ENCODE assay signal across 9 mouse cellular contexts in genomic region chr1:87829621-87830211, GRCm38 (mm10). TPM values are rescaled to one million over a fixed set of nuclear protein-coding genes. Genes with fewer than 3 reads are reported as not detected.
A peak's percentile ranks its signal among the peaks of the same experiment; 100 is the strongest.
DNase-seq lines count a peak whose midpoint lies in the region; ATAC-seq and TF ChIP-seq lines count a peak whose summit lies in the region.
"Had no signal": no experiment of that assay in that cellular context is flagged by ENCODE, and none has a peak within 500 bp of the region (broad histone marks: within the 10 kb centered on the region; RNA-seq: fewer than 3 reads in every experiment).

No protein-coding gene starts in this region.

- no peak overlapping the region for H3K4me3 ChIP-seq in spleen, adult 2 months (ENCODE audit: extremely low read depth, insufficient read depth, insufficient read length)
- H3K4me3 ChIP-seq in limb, embryonic 14.5 days (replicated peaks; ENCODE audit: low read length), result no peak overlapping the region
- H3K4me3 ChIP-seq in midbrain, embryonic 11.5 days (ENCODE audit: low read depth, low read length), result no peak overlapping the region
- H3K4me3 ChIP-seq: megakaryocyte, embryonic 14.5 days had no signal

- H3K4me2 ChIP-seq in limb, embryonic 14.5 days (replicated peaks; ENCODE audit: low read depth, low read length, severe bottlenecking), result no peak overlapping the region
- no peak overlapping the region for H3K4me2 ChIP-seq in midbrain, embryonic 11.5 days

- H3K27me3 ChIP-seq in spleen, adult 2 months (ENCODE audit: control insufficient read depth, insufficient read depth, low read length), result no peaks in the 10 kb centered on the region
- no peaks in the 10 kb centered on the region for H3K27me3 ChIP-seq in limb, embryonic 14.5 days (ENCODE audit: control insufficient read depth, insufficient read depth, low read length)
- no peaks in the 10 kb centered on the region for H3K27me3 ChIP-seq in midbrain, embryonic 11.5 days (ENCODE audit: control insufficient read depth, insufficient read depth, low read length)
- H3K27me3 ChIP-seq: megakaryocyte, embryonic 14.5 days had no signal

- H3K4me1 ChIP-seq in spleen, adult 2 months (ENCODE audit: control insufficient read depth, insufficient read depth, insufficient read length), result peaks cover 14% of the 10 kb centered on the region
- peaks cover 3% of the 10 kb centered on the region; the same call in 1 of the 2 replicates for H3K4me1 ChIP-seq in limb, embryonic 14.5 days (ENCODE audit: control insufficient read depth, insufficient read depth, low read length)
- H3K4me1 ChIP-seq in midbrain, embryonic 11.5 days (ENCODE audit: control insufficient read depth, insufficient read depth, low read length), result peaks cover 4% of the 10 kb centered on the region; the same call in 1 of the 2 replicates

- no peaks in the 10 kb centered on the region for H3K9me3 ChIP-seq in limb, embryonic 14.5 days (ENCODE audit: control insufficient read depth, low read length)
- no peaks in the 10 kb centered on the region for H3K9me3 ChIP-seq in midbrain, embryonic 11.5 days (ENCODE audit: control insufficient read depth, low read length)
- H3K9me3 ChIP-seq: megakaryocyte, embryonic 14.5 days had no signal

- H3K36me3 ChIP-seq in spleen, adult 2 months (ENCODE audit: control insufficient read depth, insufficient read depth, low read length), result no peaks in the 10 kb centered on the region
- no peaks in the 10 kb centered on the region for H3K36me3 ChIP-seq in limb, embryonic 14.5 days (ENCODE audit: control insufficient read depth, insufficient read depth, low read length)
- H3K36me3 ChIP-seq in midbrain, embryonic 11.5 days (ENCODE audit: control insufficient read depth, insufficient read depth, low read length), result no peaks in the 10 kb centered on the region

- intact Hi-C loops in heart, postnatal 25 days (cut with DNase I), result no loop called here

- H3K9ac ChIP-seq in limb, embryonic 14.5 days (ENCODE audit: low read depth, low read length, severe bottlenecking), result no peak overlapping the region
- no peak overlapping the region for H3K9ac ChIP-seq in midbrain, embryonic 11.5 days (ENCODE audit: low read length)

- peak; percentile 5 for TF ChIP-seq POLR2A in spleen, adult 2 months (IDR thresholded peaks at IDR 0.05; ENCODE audit: low read depth, low read length)
- no peak for TF ChIP-seq POLR2A in limb, embryonic 14.5 days (IDR thresholded peaks at IDR 0.05; ENCODE audit: borderline replicate concordance, extremely low read depth, insufficient read depth, insufficient read length)

- H3K27ac ChIP-seq in spleen, adult 2 months (ENCODE audit: insufficient read depth, low read length), result peak overlapping the region; percentile 97
- H3K27ac ChIP-seq in limb, embryonic 14.5 days (replicated peaks; ENCODE audit: low read depth, low read length), result no peak overlapping the region
- no peak overlapping the region for H3K27ac ChIP-seq in midbrain, embryonic 11.5 days (ENCODE audit: low read depth, low read length)

- TF ChIP-seq CTCF in spleen, adult 2 months (IDR thresholded peaks at IDR 0.05; ENCODE audit: extremely low read depth, insufficient read depth, insufficient read length, insufficient replicate concordance), result no peak

- no peak for ATAC-seq in limb, embryonic 14.5 days (ENCODE audit: low FRiP score, low read depth)
- ATAC-seq in midbrain, embryonic 11.5 days (ENCODE audit: low FRiP score), result no peak

- DNase-seq in heart, adult 11 months, result peak; percentile 97
- no peak for DNase-seq in heart, postnatal 25 days (ENCODE audit: low spot score)
- DNase-seq in spleen, adult 2 months (ENCODE audit: low read depth in 1 of 2, low spot score in 2 of 2), result peak; percentile 44 to 69
- no peak for DNase-seq in spleen, postnatal 4 days (ENCODE audit: low spot score in 2 of 2)
- DNase-seq in limb, embryonic 14.5 days (ENCODE audit: low spot score), result peak; percentile 30
- no peak for DNase-seq in ovary, postnatal 14 days (ENCODE audit: low spot score)
- DNase-seq in layer of hippocampus, postnatal 14 days (ENCODE audit: low spot score in 2 of 2), result no peak
- no peak for DNase-seq in midbrain, embryonic 11.5 days (ENCODE audit: low spot score, missing footprints)

- 8% methylated on average over 6 of the region's 6 CpGs for WGBS in spleen, adult 2 months
- 47% methylated on average over 6 of the region's 6 CpGs for WGBS in limb, embryonic 14.5 days
- WGBS in midbrain, embryonic 11.5 days, result 63% methylated on average over 6 of the region's 6 CpGs

RNA-seq across cellular contexts. Expression of gene Dgkd, which starts 23.4 kb away (rescaled TPM):
- total RNA-seq in heart, postnatal 25 days (2021), result 10 to 100 TPM; 56.5 to 56.7 TPM
- polyA plus RNA-seq in spleen, adult 2 months (2012; rRNA removed), result 62.4 and 69.4 TPM in 2 replicates
- polyA plus RNA-seq in limb, embryonic 14.5 days (2012; rRNA removed), result 35.5 and 38.7 TPM in 2 replicates
- polyA plus RNA-seq in limb, embryonic 14.5 days (2014; fragmentation: Nextera tagmentation; extraction: Ambion mirVana), result 26.7 and 30.2 TPM in 2 replicates
- total RNA-seq in layer of hippocampus, postnatal 14 days (2021), result 100 to 1,000 TPM; 124 to 137 TPM
- polyA plus RNA-seq in midbrain, embryonic 11.5 days (2014; fragmentation: Nextera tagmentation; extraction: Ambion mirVana), result 34.1 and 35.3 TPM in 2 replicates

RNA-seq across cellular contexts. Expression of gene Sag, which starts 26.2 kb away (rescaled TPM):
- under 1 TPM; 0.20 to 0.39 TPM for total RNA-seq in heart, postnatal 25 days (2021)
- 0.22 and 0.57 TPM in 2 replicates for polyA plus RNA-seq in spleen, adult 2 months (2012; rRNA removed)
- 1.0 and 1.6 TPM in 2 replicates for polyA plus RNA-seq in limb, embryonic 14.5 days (2012; rRNA removed)
- 2.1 and 2.7 TPM in 2 replicates for polyA plus RNA-seq in limb, embryonic 14.5 days (2014; fragmentation: Nextera tagmentation; extraction: Ambion mirVana)
- total RNA-seq in layer of hippocampus, postnatal 14 days (2021), result 1 to 10 TPM; 1.9 to 2.6 TPM
- polyA plus RNA-seq in midbrain, embryonic 11.5 days (2014; fragmentation: Nextera tagmentation; extraction: Ambion mirVana), result 1.2 and 1.5 TPM in 2 replicates

Comparison
In these comparisons a context has a peak if more than half of its experiments do, and no peak if none do; other contexts are left out.
1. DNase-seq: peak in heart, adult 11 months (single experiment), spleen, adult 2 months (2 of 2) and limb, embryonic 14.5 days (single experiment); none in heart, postnatal 25 days (single experiment), spleen, postnatal 4 days (0 of 2), ovary, postnatal 14 days (single experiment), layer of hippocampus, postnatal 14 days (0 of 2) and midbrain, embryonic 11.5 days (single experiment).